Mouse (Mus musculus) liver, embryonic 16.5 days (tissue): Measurements from ENCODE around the gene Os9. TPM values are rescaled to one million over a fixed set of nuclear protein-coding genes. Genes with fewer than 3 reads are reported as not detected.
A peak's percentile ranks its signal among the peaks of the same experiment; 100 is the strongest.

ENCODE experiments used
- ATAC-seq: fragments of 200-750 bp; cut with Nextera tagmentation; 2 replicates; pipeline ENCODE4 v1.8.0; 2017; ENCODE audit warnings: low read depth, mild to moderate bottlenecking, moderate number of reproducible peaks, moderate library complexity
- H3K27ac ChIP-seq: fragments of 300-500 bp; sonication (generic); 2 replicates; pipeline ENCODE4 v1.5.1; 2014; ENCODE audit warnings: mild to moderate bottlenecking, low read length
- H3K27me3 ChIP-seq: fragments of 300-500 bp; sonication (generic); 2 replicates; pipeline ENCODE4 v1.6.1; 2014; ENCODE audit warnings: low read depth, low read length, mixed read lengths; ENCODE audit not compliant: control insufficient read depth, insufficient read depth
- H3K36me3 ChIP-seq: fragments of 300-500 bp; sonication (generic); 2 replicates; pipeline ENCODE4 v1.6.1; 2014; ENCODE audit warnings: mild to moderate bottlenecking; ENCODE audit not compliant: control insufficient read depth, insufficient read depth
- H3K4me1 ChIP-seq: fragments of 300-500 bp; sonication (generic); 2 replicates; pipeline ENCODE4 v1.6.1; 2014; ENCODE audit warnings: low read depth, low read length, mixed read lengths; ENCODE audit not compliant: control insufficient read depth
- H3K4me2 ChIP-seq: fragments of 300-500 bp; sonication (generic); 2 replicates; pipeline ENCODE4 v1.6.1; 2014; ENCODE audit warnings: low read depth, low read length, mixed read lengths
- H3K4me3 ChIP-seq: fragments of 300-500 bp; sonication (generic); 2 replicates; pipeline ENCODE4 v1.5.1; 2014; ENCODE audit warnings: low read depth, mild to moderate bottlenecking, low read length
- H3K9ac ChIP-seq: fragments of 300-500 bp; sonication (generic); 2 replicates; pipeline ENCODE4 v1.6.1; 2014; ENCODE audit warnings: low read depth, low read length
- H3K9me3 ChIP-seq: fragments of 300-500 bp; sonication (generic); replicated peaks from 2 replicates; pipeline ENCODE4 v1.6.1; 2016; ENCODE audit warnings: low read length; ENCODE audit not compliant: control insufficient read depth
- WGBS: fragments of 180-500 bp; shearing (Covaris S2); extraction: QIAGEN DNeasy Blood & Tissue Kit; methylation state at CpG from one replicate; pipeline ENCODE4 v1.1.7; 2014; ENCODE audit not compliant: insufficient replicate concordance; 5-methylcytosine and 5-hydroxymethylcytosine counted together
- polyA plus RNA-seq: library from polyadenylated mRNA; unstranded; fragments of >200 nt; fragmentation: Nextera tagmentation; extraction: Ambion mirVana; gene quantifications from 2 replicates; pipeline ENCODE4 v1.2.1, GENCODE M21; 2015

Os9 gene
- polyA plus RNA-seq, 1 experiment from 2014 or later: 65.6 TPM

- ATAC-seq: no peak
These were observed 37.0 kb downstream of the Os9 start for GRCm38 (mm10) chr10:127083915-127084306.

DNA sequence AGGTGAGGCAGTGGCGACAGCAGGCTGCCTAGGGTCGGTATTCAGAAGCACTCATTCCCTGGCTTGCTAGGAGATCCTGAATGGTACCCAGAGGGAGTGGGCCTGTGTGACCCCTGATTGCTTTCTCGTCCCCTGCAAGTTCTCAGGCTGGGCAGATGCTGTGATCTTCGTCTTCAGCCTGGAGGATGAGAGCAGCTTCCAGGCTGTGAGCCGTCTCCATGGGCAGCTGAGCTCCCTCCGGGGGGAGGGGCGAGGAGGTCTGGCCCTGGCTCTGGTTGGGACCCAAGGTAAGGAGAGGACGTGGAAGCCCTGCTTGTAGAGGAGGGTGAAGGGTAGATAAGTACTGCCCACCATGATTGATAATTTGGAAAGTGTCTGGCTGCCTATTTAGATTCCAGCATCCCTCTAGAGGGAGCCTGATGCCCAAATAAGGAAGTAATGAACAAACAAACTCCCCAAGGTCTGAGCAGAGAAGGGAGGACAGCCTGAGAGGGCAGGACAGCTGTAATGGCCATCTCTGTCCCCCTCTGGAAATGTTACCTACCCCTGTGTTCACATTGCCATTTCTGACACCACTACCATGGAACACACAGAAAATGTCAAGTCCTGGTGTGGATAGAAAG lies 37.5 kb downstream of the Os9 start:
- Histone ChIP-seq H3K4me2 (no peak overlapping the region), H3K27me3 (peaks cover 30% of the 10 kb centered on the region)
- 58% methylated on average over 8 of the region's 8 CpGs for WGBS

More at GRCm38 (mm10) chr10:127083915-127084306, 37.0 kb downstream of the Os9 start:
- no peak overlapping the region for H3K27ac ChIP-seq
- no peak overlapping the region for H3K4me2 ChIP-seq
- H3K36me3 ChIP-seq: no peaks in the 10 kb centered on the region
- H3K27me3 ChIP-seq: peaks cover 26% of the 10 kb centered on the region
- no peaks in the 10 kb centered on the region for H3K9me3 ChIP-seq
- no peak overlapping the region for H3K4me3 ChIP-seq
- H3K9ac ChIP-seq: no peak overlapping the region
- H3K4me1 ChIP-seq: peaks cover 7% of the 10 kb centered on the region
- WGBS: 71% methylated on average over 5 of the region's 5 CpGs

DNA sequence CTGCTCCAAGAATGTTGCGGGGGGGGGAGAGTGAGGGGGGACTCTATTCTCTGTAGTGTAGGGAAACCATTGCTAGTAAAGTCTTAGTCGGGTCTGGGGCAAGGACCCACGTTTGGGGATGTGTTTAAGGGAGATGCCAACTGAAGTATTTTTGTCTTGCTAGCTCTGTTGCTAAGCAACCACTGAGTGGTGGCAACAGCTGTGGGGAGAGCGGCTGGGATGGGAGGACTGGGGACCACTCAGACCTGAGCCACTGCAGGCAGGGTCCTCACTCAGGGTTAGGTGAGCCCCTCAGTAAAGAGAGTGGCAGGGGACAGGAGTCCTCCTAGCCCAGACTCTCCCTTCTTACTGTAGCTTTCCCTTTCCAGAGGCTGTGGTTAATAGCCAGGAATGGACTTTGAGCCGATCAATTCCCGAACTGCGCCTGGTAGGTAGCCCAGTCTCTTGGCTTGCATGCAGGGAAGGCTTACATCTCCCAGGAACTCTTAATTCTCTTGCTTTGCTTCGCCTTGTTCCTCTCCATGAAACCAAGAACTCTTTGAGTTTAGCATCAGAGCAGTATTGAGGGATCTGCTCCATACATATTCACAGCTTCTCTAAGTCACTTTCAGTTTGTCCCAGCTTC lies 38.8 kb downstream of the Os9 start:
- H3K27me3 ChIP-seq: peaks cover 30% of the 10 kb centered on the region
- no peak overlapping the region for H3K4me3 ChIP-seq
- ATAC-seq: no peak
- H3K9ac ChIP-seq: no peak overlapping the region
- H3K27ac ChIP-seq: no peak overlapping the region
- peaks cover 11% of the 10 kb centered on the region for H3K4me1 ChIP-seq
- no peaks in the 10 kb centered on the region for H3K36me3 ChIP-seq
- no peak overlapping the region for H3K4me2 ChIP-seq
- WGBS: 50% methylated on average over 8 of the region's 8 CpGs
- H3K9me3 ChIP-seq: no peaks in the 10 kb centered on the region

More for the DNA sequence above, 37.5 kb downstream of the Os9 start:
- ATAC-seq: no peak
- H3K4me1 ChIP-seq: peaks cover 7% of the 10 kb centered on the region
- no peaks in the 10 kb centered on the region for H3K9me3 ChIP-seq
- H3K4me3 ChIP-seq: no peak overlapping the region
- no peak overlapping the region for H3K9ac ChIP-seq
- no peak overlapping the region for H3K27ac ChIP-seq
- no peaks in the 10 kb centered on the region for H3K36me3 ChIP-seq

DNA sequence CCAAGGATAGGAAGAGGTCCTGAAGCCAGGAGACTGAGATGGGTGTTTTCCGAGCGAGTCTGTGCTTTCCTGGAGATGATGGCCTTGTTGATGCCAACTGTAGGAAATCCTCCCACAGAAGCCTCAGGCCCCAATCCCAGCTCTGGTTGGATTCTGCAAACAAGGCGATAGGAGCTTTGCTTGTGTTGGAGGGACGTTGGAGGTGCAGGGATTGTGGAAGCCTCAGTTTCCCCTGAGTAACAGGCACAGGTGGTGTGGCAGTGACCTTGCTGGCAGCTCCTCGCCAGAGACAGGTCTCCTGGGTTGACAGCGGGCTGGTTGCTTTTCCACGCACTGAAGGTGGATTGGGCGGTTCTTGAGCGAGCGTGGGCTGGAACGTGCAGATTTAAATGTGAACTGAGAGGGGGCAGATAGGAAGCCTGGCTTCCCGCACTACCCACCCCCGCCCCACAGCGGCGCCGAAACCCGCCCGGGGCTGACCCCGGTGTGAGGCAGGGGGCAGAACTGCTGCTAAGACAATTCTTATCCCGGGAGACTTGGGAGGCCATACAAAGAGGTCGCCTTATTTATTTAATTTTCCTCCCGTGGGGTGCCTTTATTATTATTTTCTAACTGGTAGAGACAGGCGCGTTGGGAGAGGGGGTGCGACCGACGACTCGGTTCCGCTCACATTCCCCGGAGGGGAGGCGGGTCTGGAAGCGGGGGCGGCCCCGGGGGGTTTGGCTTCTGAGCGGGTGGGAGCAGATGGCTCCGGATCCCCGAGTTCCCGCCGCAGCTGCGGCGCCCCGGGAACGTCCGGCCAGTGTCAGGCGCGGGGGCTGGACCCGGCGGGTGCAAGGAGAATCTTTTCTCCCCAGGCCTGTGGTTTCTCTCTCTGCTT lies 39.8 kb downstream of the Os9 start:
- WGBS: 40% methylated on average over 48 of the region's 48 CpGs
- Histone ChIP-seq H3K9me3 (no peaks in the 10 kb centered on the region), H3K36me3 (no peaks in the 10 kb centered on the region), H3K4me1 (peaks cover 20% of the 10 kb centered on the region), H3K27me3 (peaks cover 30% of the 10 kb centered on the region), H3K4me3 (0 out of 2 replicates have a peak overlapping the region, but pooled peaks have one; percentile 9), H3K4me2 (peak overlapping the region; percentile 49), H3K9ac (no peak overlapping the region), H3K27ac (no peak overlapping the region)
- no peak for ATAC-seq

- Histone ChIP-seq H3K36me3 (no peaks in the 10 kb centered on the region), H3K9me3 (no peaks in the 10 kb centered on the region), H3K27ac (no peak overlapping the region), H3K27me3 (peaks cover 30% of the 10 kb centered on the region), H3K4me2 (peak overlapping the region; percentile 61), H3K9ac (no peak overlapping the region), H3K4me3 (peak overlapping the region; percentile 34), H3K4me1 (peaks cover 21% of the 10 kb centered on the region)
- 52% methylated on average over 70 of the region's 70 CpGs for WGBS
- ATAC-seq: peak; percentile 6; the same call in 1 of the 2 replicates
These were observed 41.1 kb downstream of the Os9 start for GRCm38 (mm10) chr10:127079665-127080391.

DNA sequence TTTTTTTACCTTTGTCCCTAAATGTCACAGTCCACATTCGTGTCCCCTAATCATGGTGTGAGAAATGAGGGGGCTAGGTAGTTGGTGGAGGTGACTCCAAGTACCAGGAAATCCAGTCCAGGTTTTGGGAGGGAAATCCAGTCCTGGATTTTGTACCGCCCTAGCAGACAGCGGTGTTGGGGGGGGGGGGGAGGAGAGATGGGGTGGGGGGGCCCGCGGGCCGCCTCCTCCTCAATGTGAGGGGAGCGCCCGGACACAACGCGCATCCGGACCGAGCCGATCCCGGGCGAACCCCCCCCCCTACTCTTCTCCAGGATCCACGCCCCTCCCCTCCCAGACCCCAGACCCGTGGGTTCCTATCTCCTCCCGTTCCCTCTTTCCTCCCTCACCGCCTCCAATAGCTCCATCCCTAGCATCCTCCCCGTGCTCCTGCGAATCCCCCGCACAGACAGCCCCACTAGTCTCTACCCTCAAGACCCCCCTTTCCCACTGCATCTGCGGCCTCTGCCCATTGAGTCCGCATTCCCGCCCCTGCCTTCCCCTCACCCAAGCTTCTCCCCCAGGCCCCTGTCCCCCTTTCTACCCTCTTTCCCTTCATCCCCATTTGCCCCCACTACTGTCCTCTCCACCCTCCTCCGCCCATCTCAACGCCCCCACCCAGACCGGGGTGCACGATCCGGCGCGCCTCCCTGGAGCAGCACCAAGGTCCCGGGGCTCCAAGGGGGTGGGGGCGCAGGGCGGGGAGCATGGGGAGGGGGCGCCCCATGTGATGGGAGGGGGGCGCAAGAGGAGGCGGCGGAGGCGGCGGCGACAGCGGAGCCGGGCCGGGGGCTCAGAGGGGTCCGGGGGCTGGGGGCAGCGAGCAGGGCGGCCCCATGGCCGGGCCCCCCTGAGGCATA lies 42.0 kb downstream of the Os9 start:
- ATAC-seq: no peak
- H3K27me3 ChIP-seq: peaks cover 30% of the 10 kb centered on the region
- H3K4me3 ChIP-seq: peak overlapping the region; percentile 34
- H3K4me2 ChIP-seq: peak overlapping the region; percentile 61
- no peaks in the 10 kb centered on the region for H3K9me3 ChIP-seq
- no peak overlapping the region for H3K9ac ChIP-seq
- 18% methylated on average over 38 of the region's 49 CpGs for WGBS
- H3K4me1 ChIP-seq: peaks cover 21% of the 10 kb centered on the region
- H3K36me3 ChIP-seq: no peaks in the 10 kb centered on the region
- no peak overlapping the region for H3K27ac ChIP-seq

- no peak for ATAC-seq
- H3K9ac ChIP-seq: no peak overlapping the region
- peaks cover 30% of the 10 kb centered on the region for H3K27me3 ChIP-seq
- H3K36me3 ChIP-seq: no peaks in the 10 kb centered on the region
- no peak overlapping the region for H3K27ac ChIP-seq
- H3K4me2 ChIP-seq: no peak overlapping the region
- H3K9me3 ChIP-seq: no peaks in the 10 kb centered on the region
- H3K4me1 ChIP-seq: peaks cover 21% of the 10 kb centered on the region
- WGBS: 42% methylated on average over 12 of the region's 12 CpGs
- no peak overlapping the region for H3K4me3 ChIP-seq
These were observed 42.8 kb downstream of the Os9 start for GRCm38 (mm10) chr10:127078001-127078676.
